Mouse (Mus musculus) telencephalon, adult 2 months (tissue): ENCODE data around the gene Mrap.

Experiments used
- DNase-seq: peaks from one replicate; pipeline ENCODE4 v3.0.0-alpha.2; 2011; ENCODE audit warnings: low read depth, low spot score

Gene Mrap

GRCm38 (mm10) chr16:90738092-90738956 is at the start of gene Mrap:
Mrap (plus strand) TSS chr16:90738207.
- DNase-seq = no peak

DNA sequence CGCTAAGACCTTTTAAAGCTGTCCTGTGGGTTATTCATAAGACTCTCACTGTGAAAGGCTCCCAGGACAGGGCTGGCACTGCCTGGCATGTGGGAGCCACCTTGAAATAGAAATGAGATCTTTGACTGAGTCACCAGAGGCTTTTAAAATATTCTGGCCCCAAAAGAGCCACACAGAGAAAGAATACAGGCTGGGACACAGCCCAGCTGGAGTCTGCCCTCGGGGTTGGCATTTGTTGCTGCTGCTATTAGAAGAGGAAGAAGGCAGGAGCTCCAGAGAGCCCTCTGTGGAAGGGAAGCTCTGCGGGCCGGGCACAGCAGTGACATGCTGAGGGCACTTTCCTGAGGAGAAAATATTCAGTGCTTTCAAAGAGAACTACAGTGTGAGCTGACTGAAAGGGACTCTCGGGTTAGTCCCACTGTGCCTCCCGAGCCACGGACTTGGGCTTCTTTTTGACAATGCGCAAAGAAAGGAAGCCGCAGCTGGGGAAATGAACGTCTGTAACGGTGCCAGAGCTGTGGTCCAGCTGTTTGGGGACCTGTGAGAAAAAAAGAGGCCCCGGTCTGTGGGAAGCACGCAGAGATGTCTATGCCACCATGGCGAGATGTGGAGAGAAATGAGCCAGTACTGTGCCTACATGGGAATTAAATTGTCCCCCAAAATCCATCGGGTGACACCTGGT is 45.2 kb upstream of the Mrap start:
- DNase-seq = no peak

DNA sequence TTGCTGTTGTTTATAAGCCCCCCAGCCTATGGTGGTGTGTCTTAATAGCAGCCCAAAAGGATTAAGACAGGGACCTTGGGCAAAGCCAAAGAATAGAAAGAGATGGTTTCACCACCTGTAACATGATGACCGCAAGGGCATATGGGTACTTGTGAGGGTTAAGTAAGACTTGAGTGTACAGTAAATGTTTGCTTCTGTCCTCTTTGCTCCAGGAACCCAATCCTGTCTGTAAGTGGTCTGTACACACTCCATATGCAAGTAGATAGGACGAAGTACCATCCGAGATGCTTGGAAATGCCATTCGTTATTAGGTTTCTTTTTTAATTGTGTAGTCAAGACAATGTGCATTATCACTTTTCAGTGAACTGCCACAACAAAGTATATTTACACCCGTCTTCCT is 44.4 kb upstream of the Mrap start:
- DNase-seq = no peak

DNA sequence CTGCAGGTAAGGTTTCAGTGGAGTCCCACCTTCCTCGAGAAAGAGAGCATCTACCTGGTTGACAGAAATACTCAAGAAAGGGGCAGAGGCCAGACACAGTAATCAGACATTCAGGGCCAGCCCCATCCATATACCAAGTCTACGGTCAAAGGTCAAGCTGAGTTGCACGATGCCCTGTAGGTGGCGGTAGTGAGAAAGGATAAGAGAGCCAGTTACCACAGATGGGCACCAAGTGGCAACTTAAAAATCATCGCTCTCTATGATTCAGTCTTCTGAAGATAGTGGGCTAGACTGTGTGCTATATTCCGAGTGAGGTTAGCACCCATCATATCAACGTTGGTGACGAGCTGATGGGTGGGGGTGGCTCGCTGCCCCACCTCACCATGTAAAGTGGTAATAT is 43.3 kb upstream of the Mrap start:
- DNase-seq = no peak

DNA sequence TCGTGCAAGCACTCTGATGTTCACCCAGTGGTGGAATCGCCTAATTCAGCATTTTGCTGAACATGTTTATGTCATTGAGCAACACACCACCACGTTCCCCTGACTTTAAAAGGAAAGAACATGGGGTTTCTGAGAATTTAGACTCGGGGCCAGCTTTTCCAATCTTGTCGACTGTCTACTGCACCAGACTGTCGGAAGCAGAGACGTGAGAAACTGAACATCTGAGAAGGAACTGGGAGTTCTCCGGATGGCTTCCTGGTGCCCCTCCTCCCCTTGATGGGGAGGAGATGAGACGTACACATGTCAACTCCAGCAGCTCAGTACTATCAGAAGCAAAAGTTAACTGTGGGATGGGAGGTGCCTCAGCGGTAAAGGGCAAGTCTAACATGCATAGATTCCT is 42.9 kb upstream of the Mrap start:
- no peak for DNase-seq

- no peak for DNase-seq
Observed at GRCm38 (mm10) chr16:90696306-90696705, 41.7 kb upstream of the Mrap start.

GRCm38 (mm10) chr16:90699390-90699789 is 38.6 kb upstream of the Mrap start:
- DNase-seq = no peak

DNA sequence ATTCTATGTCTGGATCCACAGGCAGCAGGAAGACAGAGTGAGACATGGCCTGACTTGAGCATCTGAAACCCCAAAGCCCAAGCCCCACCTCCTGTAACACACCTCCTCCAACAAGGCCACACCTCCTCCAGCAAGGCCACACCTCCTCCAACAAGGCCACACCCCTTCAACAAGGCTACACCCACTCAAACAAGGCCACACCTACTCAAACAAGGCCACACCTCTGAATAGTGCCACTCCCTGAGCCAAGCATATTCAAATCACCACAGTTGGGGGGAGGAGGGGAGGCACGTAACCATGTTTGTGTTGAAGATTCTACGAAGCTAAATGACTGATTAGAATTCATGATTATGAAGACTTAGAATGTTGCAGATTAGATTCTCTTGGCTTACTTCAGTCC is 36.5 kb upstream of the Mrap start:
- no peak for DNase-seq

DNA sequence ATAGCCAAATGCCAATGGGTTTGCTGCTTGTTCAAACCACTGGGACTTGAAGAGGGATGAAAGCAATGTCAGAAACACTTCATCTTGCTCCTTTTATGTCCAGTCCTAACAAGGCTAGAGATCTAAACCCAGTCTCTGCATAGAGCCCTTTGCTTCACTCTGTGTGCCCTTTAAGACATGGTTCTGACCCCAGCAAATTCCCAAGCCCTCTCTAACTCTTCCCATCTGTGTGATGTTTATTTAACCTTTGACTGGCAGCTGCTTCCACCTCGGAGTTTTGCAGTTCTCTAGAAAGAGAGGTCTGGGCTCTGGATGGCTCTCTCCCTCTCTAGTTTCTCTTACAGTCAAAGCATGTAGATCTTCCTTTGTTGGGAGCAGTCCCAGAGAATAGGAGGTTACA is 34.4 kb upstream of the Mrap start:
- DNase-seq = no peak

GRCm38 (mm10) chr16:90704161-90704825 is 33.7 kb upstream of the Mrap start:
- no peak for DNase-seq

DNA sequence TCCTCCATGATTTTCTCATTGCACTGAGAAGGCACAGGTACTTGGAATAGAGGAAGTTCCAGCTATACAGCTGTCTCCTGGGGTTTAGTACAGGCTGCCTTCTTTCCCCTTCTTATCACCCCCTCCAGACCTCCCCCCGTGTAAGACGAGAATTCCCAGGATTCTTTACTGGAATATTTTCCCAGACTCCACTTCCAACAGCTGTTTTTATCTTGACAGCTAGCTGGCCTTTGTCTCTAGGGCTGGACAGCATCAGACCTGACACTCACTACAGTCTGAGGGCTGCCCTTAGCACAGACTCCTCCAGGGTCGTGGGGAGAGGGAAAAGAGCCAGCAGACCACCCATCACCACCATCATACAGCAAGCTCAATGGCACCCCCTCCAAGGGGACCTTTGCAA is 31.7 kb upstream of the Mrap start:
- DNase-seq = no peak

GRCm38 (mm10) chr16:90709711-90710289 is 28.2 kb upstream of the Mrap start:
- DNase-seq = peak; percentile 92

DNA sequence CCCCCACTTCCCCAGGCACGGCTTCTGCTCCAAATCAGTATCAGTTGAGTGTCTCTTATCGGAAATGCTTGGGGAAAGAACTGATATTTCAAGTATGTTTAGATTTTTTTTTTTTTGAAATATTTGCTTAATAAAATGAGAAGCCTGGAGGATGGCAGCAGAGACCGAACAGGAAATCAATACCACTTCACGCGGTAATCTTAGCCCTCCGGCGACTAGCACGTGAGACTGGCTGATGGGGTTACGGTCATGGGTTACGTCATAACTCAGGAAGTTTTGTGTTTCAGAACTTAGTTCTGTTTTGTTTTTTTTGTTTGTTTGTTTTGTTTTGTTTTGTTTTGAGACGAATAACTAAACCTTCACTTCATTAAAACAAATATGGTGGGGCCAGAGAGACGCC is 27.7 kb upstream of the Mrap start:
- DNase-seq = no peak

DNA sequence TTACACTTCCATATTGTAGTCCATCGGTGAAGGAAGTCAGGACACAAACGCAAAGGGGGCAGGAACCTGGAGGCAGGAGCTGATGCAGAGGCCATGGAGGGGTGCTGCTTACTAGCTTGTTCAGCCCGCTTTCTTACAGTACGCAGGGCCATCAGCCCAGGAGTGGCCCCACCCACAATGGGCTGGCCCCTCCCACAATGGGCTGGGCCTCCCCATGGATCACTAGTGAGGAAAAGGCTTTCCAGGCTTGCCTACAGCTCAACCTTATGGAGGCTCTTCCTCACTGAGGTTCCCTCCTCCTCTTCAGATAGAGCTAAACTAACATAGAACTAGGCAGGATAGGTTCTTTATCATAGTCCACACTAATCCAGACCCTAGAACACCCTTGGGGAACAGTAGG is 14.0 kb upstream of the Mrap start:
- no peak for DNase-seq

GRCm38 (mm10) chr16:90726600-90727227 is 11.3 kb upstream of the Mrap start:
- no peak for DNase-seq

GRCm38 (mm10) chr16:90727233-90728115 is 10.5 kb upstream of the Mrap start, which contains the start of gene Mis18a:
Mis18a (minus strand) TSS chr16:90727404.
- peak; percentile 95 for DNase-seq

DNA sequence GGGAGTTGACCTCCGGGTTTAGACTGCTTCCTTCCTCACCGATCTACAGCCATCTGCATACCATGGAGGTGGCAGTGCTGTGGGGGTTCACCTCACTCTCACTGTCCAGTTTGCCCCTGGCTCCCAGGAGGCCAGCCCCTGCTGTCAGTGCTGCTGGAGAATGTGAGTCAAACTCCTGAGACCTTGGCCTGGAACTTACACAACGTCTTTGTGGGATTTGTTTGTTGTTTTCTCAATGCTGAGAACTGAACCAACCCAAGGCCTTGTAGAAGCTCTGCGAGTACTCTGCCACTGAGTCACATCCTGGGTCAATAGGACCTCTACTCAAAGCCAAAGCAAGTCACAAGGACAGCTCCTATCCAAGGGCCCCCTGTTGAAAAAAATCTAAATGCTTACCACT is 2.4 kb upstream of the Mrap start:
- DNase-seq = no peak

DNA sequence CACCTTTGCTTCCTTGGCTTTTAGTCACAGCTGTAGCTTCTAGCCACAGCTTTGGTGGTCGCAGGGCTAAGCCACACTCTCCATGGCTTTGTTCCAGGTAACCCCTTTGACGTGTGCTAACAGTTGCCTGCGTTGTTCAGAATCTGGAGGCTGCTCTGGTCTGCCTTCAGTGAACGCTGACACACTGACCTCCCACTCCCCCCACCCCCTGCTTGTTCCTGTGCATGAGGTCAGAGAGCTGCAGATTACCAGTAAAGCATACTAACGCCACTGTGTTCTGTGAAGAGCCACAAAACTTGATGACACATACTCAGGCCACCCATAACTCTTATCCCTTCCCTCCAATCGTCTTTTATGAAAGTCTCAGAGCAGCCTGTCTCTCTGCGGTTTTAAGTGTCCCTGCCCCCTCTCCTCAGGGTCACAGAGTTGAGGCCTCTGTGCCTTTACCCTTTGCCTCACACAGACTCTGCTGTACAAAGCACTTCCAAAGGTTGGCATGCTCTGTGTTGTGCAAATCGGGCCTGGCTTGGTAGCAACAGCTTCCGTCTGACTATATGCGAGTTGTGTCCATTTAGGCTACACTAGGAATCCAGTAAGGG is 1.2 kb upstream of the Mrap start:
- no peak for DNase-seq

- DNase-seq = peak; percentile 54
Observed at GRCm38 (mm10) chr16:90747143-90747542, 9.1 kb downstream of the Mrap start.

GRCm38 (mm10) chr16:90748169-90748568 is 10.2 kb downstream of the Mrap start:
- no peak for DNase-seq
